Mouse (Mus musculus): ENCODE measurements around the gene Fam229a. TPM values are rescaled to one million over a fixed set of nuclear protein-coding genes. Genes with fewer than 3 reads are reported as not detected.
"Not testable (repeated sequence)": the region's sequence is repeated elsewhere in the genome, so short reads cannot be mapped to it uniquely, and the experiment has no call there.

Gene Fam229a
- total RNA-seq, 2 experiments from 2014 or later: not detected

- DNase-seq: no peak
Measured at GRCm38 (mm10) chr4:129525338-129525737, 34.3 kb downstream of the Fam229a start.

GRCm38 (mm10) chr4:129525889-129526288 is 34.9 kb downstream of the Fam229a start:
- no peak for DNase-seq

GRCm38 (mm10) chr4:129528901-129529300 is 37.9 kb downstream of the Fam229a start:
- DNase-seq: not testable (repeated sequence)

- DNase-seq: no peak
Measured at GRCm38 (mm10) chr4:129540012-129540411, 49.0 kb downstream of the Fam229a start.

Other genes with a start within 250 kb of the Fam229a start
- gene C77080, start 229.8 kb upstream of the Fam229a start, total RNA-seq (2021): 1 to 10 TPM; 1.3 to 2.0 TPM
- 10 to 100 TPM; 40.2 to 44.7 TPM for gene Sync, start 203.6 kb upstream of the Fam229a start, total RNA-seq (2021)
- gene Rbbp4, start 155.8 kb upstream of the Fam229a start, total RNA-seq (2021): 10 to 100 TPM; 41.0 to 50.6 TPM
- gene Zbtb8os, start 155.5 kb upstream of the Fam229a start, total RNA-seq (2021): 10 to 100 TPM; 23.1 to 24.0 TPM
- gene Zbtb8a, start 113.1 kb upstream of the Fam229a start, total RNA-seq (2021): 1 to 10 TPM; 1.2 to 1.3 TPM
- not detected for gene Zbtb8b, start 50.3 kb upstream of the Fam229a start, total RNA-seq (2021)
- gene Bsdc1, start 29.6 kb upstream of the Fam229a start, total RNA-seq (2021): 10 to 100 TPM; 25.6 to 26.9 TPM
- not detected for gene Tssk3, start 168 bp upstream of the Fam229a start, total RNA-seq (2021)
- gene Marcksl1, start 22.4 kb downstream of the Fam229a start, total RNA-seq (2021): 1 to 10 TPM; 1.6 to 2.8 TPM
- gene Hdac1, start 51.5 kb downstream of the Fam229a start, total RNA-seq (2021): 1 to 10 TPM; 9.6 to 9.9 TPM
- gene Lck, start 82.5 kb downstream of the Fam229a start, total RNA-seq (2021): under 1 TPM in 1 of 2 experiments, not detected in 1; 0.48 TPM
- under 1 TPM in 1 of 2 experiments, not detected in 1; 0.31 TPM for gene Fam167b, start 87.4 kb downstream of the Fam229a start, total RNA-seq (2021)
- 100 to 1,000 TPM; 116 to 129 TPM for gene Eif3i, start 109.5 kb downstream of the Fam229a start, total RNA-seq (2021)
- gene Tmem234, start 109.5 kb downstream of the Fam229a start, total RNA-seq (2021): 10 to 100 TPM; 30.5 to 32.3 TPM
- gene Dcdc2b, start 123.1 kb downstream of the Fam229a start, total RNA-seq (2021): 1 to 10 TPM in 1 of 2 experiments, under 1 TPM in 1; 0.77 to 1.2 TPM
- gene Iqcc, start 127.9 kb downstream of the Fam229a start, total RNA-seq (2021): 10 to 100 TPM in 1 of 2 experiments, 1 to 10 TPM in 1; 8.1 to 11.1 TPM
- 10 to 100 TPM; 52.4 to 59.8 TPM for gene Ccdc28b, start 132.8 kb downstream of the Fam229a start, total RNA-seq (2021)
- gene Txlna, start 149.9 kb downstream of the Fam229a start, total RNA-seq (2021): 10 to 100 TPM; 18.0 to 19.4 TPM
- gene Kpna6, start 181.6 kb downstream of the Fam229a start, total RNA-seq (2021): 10 to 100 TPM; 64.6 to 77.1 TPM
- 1 to 10 TPM; 3.5 to 4.7 TPM for gene Tmem39b, start 205.6 kb downstream of the Fam229a start, total RNA-seq (2021)

Measured in gastrocnemius, postnatal 25 days (tissue).